Mouse (Mus musculus): ENCODE measurements around the gene Pth2r.

The Pth2r gene

GRCm38 (mm10) chr1:65281756-65282155 is at the start of gene Pth2r:
Gene Pth2r (plus strand): TSS chr1:65282056.
- DNase-seq (ENCODE audit: low read depth, low spot score) = no peak

- no peak for DNase-seq (ENCODE audit: low read depth, low spot score)
These were observed 44.1 kb upstream of the Pth2r start for GRCm38 (mm10) chr1:65237712-65238111.

GRCm38 (mm10) chr1:65245637-65246036 is 36.2 kb upstream of the Pth2r start:
- DNase-seq (ENCODE audit: low read depth, low spot score) = no peak

GRCm38 (mm10) chr1:65280461-65280860 is 1.4 kb upstream of the Pth2r start:
- no peak for DNase-seq (ENCODE audit: low read depth, low spot score)

- DNase-seq (ENCODE audit: low read depth, low spot score) = peak; percentile 38
These were observed 910 bp downstream of the Pth2r start for GRCm38 (mm10) chr1:65282766-65283165.

- no peak for DNase-seq (ENCODE audit: low read depth, low spot score)
These were observed 26.6 kb downstream of the Pth2r start for GRCm38 (mm10) chr1:65308476-65308875.

- no peak for DNase-seq (ENCODE audit: low read depth, low spot score)
These were observed 29.5 kb downstream of the Pth2r start for GRCm38 (mm10) chr1:65311214-65311933.

GRCm38 (mm10) chr1:65312118-65312517 is 30.3 kb downstream of the Pth2r start:
- DNase-seq (ENCODE audit: low read depth, low spot score) = peak; percentile 41

- no peak for DNase-seq (ENCODE audit: low read depth, low spot score)
These were observed 31.0 kb downstream of the Pth2r start for GRCm38 (mm10) chr1:65312896-65313295.

GRCm38 (mm10) chr1:65314054-65315021 is 32.5 kb downstream of the Pth2r start:
- DNase-seq (ENCODE audit: low read depth, low spot score) = no peak

GRCm38 (mm10) chr1:65315022-65315407 is 33.2 kb downstream of the Pth2r start:
- no peak for DNase-seq (ENCODE audit: low read depth, low spot score)

GRCm38 (mm10) chr1:65334026-65334425 is 52.2 kb downstream of the Pth2r start:
- no peak for DNase-seq (ENCODE audit: low read depth, low spot score)

- no peak for DNase-seq (ENCODE audit: low read depth, low spot score)
These were observed 55.9 kb downstream of the Pth2r start for GRCm38 (mm10) chr1:65337768-65338167.

- DNase-seq (ENCODE audit: low read depth, low spot score) = no peak
These were observed 58.4 kb downstream of the Pth2r start for GRCm38 (mm10) chr1:65340240-65340639.

GRCm38 (mm10) chr1:65352979-65353378 is 71.1 kb downstream of the Pth2r start:
- no peak for DNase-seq (ENCODE audit: low read depth, low spot score)

GRCm38 (mm10) chr1:65354153-65354552 is 72.3 kb downstream of the Pth2r start:
- no peak for DNase-seq (ENCODE audit: low read depth, low spot score)

- peak; percentile 4 for DNase-seq (ENCODE audit: low read depth, low spot score)
These were observed 106.5 kb downstream of the Pth2r start for GRCm38 (mm10) chr1:65388328-65388727.

- no peak for DNase-seq (ENCODE audit: low read depth, low spot score)
These were observed 107.8 kb downstream of the Pth2r start for GRCm38 (mm10) chr1:65389621-65390020.

GRCm38 (mm10) chr1:65407441-65407840 is 125.6 kb downstream of the Pth2r start:
- DNase-seq (ENCODE audit: low read depth, low spot score) = no peak

GRCm38 (mm10) chr1:65420909-65421308 is 139.1 kb downstream of the Pth2r start:
- no peak for DNase-seq (ENCODE audit: low read depth, low spot score)

GRCm38 (mm10) chr1:65422501-65423010 is 140.7 kb downstream of the Pth2r start:
- no peak for DNase-seq (ENCODE audit: low read depth, low spot score)

Measured in embryo, embryonic 11.5 days (tissue).